Mouse (Mus musculus) kidney, postnatal 4 days (tissue): ENCODE data around the gene Gps2.
"Not testable (repeated sequence)": the region's sequence is repeated elsewhere in the genome, so short reads cannot be mapped to it uniquely, and the experiment has no call there.

ENCODE experiments used
- DNase-seq, 2 experiments: peaks; one replicate each; pipeline ENCODE4 v3.0.0; 2021; ENCODE audit warnings: mixed read lengths in 2 of 2

Gene Gps2

DNA sequence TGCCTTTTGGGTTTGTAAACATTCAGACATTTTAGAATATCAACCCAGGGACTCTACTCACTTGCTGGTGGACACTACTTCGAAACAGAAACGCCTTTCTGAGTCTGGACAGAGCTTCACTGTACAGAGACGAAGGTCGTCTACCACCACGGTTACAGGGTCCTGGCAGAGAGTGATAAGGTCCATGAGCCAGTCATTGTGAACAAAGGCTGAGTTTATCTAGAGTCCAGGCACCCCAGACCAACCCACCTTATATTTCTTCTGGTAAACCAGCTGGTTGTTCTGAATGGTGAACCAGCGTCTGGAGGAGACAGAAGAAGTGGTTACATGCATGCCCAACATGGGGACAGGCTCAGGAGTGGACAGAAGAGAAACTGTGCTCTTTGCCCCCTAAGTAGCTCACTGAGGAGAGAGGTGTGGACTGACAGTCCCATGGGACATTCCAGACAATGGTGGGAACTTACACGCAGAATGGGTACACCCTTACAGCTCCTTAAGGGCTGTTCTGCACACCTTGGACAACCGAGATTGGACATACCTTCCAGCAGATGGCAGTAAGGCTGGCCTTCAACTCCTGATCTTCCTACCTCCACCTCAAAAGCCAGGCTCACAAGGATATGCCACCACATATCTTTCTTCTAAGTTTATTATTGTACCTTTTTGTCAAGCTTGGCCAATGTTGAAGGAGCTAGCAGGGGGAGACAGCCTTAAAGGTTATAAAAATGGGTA is 26.6 kb upstream of the Gps2 start:
- DNase-seq, result peak; percentile 30 to 57

DNA sequence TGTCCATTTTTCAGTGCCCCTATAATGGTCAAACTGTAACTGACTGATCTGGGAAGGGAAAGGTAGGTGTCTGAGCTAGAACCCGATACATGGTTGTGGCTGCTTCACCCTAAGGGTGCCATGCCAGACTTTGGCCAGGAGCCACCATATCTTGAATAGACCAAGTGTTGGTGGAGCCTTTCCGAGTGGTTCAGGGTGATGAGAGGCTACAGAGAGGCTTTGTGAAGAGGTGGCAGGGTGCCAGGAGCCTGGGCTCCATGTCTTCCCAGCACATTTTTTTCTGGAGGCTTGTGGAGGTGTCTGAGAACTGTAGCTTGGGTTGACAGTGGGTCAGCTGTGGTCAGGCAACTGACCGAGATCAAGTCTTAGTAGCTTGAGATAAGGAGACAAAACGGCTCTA is 22.2 kb upstream of the Gps2 start:
- DNase-seq, result no peak

GRCm38 (mm10) chr11:69894671-69895070 is 19.0 kb upstream of the Gps2 start:
- peak; percentile 31 to 44 for DNase-seq

GRCm38 (mm10) chr11:69895291-69895690 is 18.4 kb upstream of the Gps2 start, which contains the start of gene Acap1:
Gene Acap1 (minus strand): TSS chr11:69895539.
- no peak for DNase-seq

GRCm38 (mm10) chr11:69899870-69900269 is 13.8 kb upstream of the Gps2 start:
- no peak for DNase-seq

DNA sequence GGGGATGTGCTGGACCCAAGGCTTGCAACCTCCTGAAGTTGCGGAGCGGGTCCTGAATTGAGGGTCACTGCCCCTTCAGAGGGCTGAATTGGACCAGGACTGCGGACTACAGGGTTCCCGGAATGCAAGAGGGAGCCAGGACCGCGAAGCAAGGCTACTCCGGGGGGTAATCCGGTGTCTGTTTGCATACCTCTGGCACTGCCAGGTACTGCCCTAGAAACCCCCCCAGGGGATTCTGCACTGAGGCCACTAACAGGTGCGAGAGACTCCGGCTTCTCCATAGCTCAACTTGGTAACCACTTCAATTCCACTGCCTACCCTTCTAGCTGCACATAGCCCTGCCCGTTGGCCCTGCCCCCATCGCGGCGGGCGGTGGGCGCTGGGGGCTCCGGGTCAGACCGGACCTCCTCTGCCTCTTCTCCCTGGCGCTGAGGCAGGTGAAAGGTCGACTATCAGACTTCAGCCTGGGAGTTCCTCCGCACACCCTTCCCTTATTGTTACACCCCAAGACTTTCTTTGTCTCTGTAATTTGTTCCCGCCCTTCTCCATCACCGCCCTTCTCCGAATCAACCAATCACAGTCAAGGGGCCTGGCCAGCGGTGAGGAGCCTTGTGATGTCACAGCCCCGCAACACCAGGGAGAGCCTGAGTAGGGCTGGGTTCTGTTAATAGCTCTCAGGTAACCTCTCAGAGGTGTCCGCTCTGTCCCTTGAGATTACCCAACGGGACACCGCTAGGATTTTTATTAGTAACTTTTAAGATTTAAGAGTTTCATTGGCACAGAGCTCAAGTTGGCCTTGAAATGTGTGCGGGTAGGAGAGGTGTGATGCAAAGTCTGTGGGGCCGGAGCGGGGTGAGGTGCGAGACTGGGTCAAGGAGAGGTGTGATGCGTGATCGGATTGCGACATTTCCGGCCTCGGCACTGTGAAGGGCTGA is 12.9 kb upstream of the Gps2 start, which contains the start of the genes 2810408A11Rik and Neurl4:
TSS of gene 2810408A11Rik (minus strand) at position 517 of the 935 bp plus-strand sequence.
TSS of gene Neurl4 (plus strand) at position 602 of the 935 bp plus-strand sequence.
- DNase-seq, result peak; percentile 87 to 93

- peak; percentile 92 to 96 for DNase-seq
These were observed 12.3 kb upstream of the Gps2 start for GRCm38 (mm10) chr11:69901406-69901846.

GRCm38 (mm10) chr11:69901993-69902392 is 11.7 kb upstream of the Gps2 start:
- DNase-seq, result peak in 1 of 2 experiments; percentile 49

DNA sequence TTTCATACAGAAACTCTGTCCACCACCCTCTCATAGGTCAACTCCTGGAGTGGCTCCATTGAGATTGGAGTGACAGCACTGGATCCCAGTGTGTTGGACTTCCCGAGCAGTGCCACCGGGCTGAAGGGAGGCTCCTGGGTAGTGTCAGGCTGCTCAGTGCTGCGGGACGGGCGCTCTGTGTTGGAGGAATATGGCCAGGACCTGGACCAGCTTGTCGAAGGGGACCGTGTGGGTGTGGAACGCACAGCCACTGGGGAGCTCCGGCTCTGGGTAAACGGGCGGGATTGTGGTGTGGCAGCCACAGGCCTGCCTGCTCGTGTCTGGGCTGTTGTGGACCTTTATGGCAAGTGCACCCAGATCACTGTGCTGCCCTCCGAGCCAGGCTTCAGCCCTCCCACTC is 10.7 kb upstream of the Gps2 start:
- no peak for DNase-seq

DNA sequence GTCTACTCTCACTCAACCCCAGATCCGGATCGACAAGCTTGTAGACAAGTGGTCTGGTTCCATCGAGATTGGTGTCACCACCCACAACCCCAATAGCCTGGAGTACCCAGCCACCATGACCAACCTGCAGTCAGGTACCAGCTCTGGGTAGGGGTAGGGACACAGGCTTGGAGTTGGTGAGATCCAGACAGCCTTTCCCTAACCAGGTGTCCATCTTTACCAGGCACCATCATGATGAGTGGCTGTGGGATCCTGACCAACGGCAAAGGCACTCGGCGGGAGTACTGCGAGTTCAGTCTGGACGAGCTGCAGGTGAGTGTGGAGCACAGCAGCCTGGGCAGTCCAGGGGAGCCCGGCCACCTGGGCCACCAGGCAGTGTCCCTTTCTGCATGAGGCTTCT is 9.4 kb upstream of the Gps2 start:
- no peak for DNase-seq

- peak; percentile 67 to 81 for DNase-seq
These were observed 5.0 kb upstream of the Gps2 start for GRCm38 (mm10) chr11:69908645-69909044.

- DNase-seq, result no peak
These were observed 4.5 kb upstream of the Gps2 start for GRCm38 (mm10) chr11:69909174-69909573.

DNA sequence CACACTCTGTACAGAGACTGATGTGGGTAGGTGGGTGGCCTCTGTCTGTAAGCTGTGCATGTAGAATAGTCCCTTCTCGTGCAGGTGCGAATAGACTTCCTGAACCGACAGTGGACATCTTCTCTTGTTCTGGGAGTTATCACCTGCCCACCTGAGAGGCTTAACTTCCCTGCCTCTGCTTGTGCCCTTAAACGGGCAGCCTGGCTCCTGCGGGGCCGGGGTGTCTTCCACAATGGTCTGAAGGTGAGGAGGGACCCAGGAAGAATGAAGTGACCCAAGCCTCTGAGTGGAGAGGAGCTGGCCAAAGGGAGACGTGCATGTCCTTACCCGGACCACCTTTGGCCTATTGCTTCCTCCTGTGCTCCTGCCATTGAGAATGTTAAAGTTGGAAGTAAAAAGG is 3.5 kb upstream of the Gps2 start:
- no peak for DNase-seq

DNA sequence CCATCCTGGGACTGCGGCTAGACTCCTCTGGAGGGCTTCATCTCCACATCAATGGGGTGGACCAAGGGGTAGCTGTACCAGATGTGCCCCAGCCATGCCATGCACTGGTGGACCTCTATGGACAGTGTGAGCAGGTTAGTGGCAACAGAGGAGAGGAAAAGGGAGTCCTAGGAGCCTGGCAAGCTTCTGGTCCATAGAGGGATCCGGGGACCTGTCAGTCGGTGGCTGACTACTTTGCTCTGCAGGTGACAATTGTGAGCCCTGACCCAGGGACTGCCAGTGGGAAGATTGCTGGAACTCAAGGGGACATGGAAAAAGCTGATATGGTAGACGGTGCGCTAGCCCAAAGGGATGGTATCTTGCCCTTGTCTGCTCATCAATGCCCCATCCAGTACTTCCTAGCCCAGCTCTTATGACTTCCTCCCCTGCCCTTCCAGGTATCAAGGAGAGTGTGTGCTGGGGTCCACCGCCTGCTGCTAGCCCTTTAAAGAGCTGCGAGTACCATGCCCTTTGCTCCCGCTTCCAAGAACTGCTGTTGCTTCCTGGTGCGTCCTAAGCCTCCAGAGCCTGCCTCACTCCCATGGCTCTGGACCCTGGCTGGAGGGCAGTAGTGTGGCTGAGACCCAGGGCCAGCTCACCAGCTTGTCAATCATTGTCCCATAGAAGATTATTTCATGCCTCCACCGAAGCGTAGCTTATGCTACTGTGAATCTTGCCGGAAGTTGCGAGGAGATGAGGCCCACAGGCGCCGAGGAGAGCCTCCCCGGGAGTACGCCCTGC is 2.7 kb upstream of the Gps2 start:
- peak; percentile 25 to 57 for DNase-seq

- no peak for DNase-seq
These were observed 2.0 kb upstream of the Gps2 start for GRCm38 (mm10) chr11:69911701-69912100.

GRCm38 (mm10) chr11:69912716-69913530 is 765 bp upstream of the Gps2 start:
- DNase-seq, result no peak

- peak; percentile 52 to 65 for DNase-seq
These were observed 680 bp downstream of the Gps2 start for GRCm38 (mm10) chr11:69914372-69914764.

GRCm38 (mm10) chr11:69914917-69915430 is 1.3 kb downstream of the Gps2 start:
- DNase-seq, result no peak

DNA sequence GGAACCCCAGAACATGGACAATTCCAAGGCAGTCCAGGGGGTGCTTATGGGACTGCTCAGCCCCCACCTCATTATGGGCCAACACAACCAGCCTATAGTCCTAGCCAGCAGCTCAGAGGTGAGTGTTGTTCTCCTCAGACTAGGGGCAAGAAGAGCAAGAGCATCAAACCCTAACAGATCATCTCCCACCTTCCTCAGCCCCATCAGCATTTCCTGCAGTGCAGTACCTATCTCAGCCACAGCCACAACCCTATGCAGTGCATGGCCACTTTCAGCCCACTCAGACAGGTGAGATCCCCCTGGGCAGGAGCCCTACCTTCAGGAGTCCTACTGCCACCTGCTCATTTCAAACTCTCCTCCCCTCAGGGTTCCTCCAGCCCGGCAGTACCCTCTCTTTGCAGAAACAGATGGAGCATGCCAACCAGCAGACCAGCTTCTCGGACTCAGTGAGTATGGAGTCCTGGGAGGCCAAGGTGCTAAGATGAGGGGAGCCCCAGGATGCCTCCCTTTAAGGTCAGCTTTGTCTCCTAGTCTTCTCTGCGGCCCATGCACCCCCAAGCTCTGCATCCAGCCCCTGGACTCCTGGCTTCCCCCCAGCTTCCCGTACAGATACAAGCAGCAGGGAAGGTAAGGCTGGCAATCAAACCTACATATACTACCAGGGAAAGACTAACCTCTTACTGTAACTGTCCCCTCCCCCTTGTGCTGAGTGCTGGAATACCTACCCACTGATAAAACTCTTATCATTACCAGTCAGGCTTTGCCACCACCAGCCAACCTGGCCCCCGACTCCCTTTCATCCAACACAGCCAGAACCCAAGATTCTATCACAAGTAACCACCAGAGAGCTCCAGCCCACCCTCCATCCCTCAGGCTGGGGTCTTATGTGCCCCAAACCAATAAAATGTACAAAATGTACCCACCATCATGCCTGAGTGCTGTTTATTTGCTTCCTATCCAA is 2.3 kb downstream of the Gps2 start:
- DNase-seq, result no peak

- DNase-seq, result not testable (repeated sequence)
These were observed 3.1 kb downstream of the Gps2 start for GRCm38 (mm10) chr11:69916652-69917378.
